Mouse (Mus musculus): ENCODE measurements around the gene Rasa1. TPM values are rescaled to one million over a fixed set of nuclear protein-coding genes. Genes with fewer than 3 reads are reported as not detected.

Rasa1 gene
- 10 to 100 TPM; 56.2 to 57.0 TPM for total RNA-seq (2021)
- long read RNA-seq, experiment 1, full-length matches to known transcripts: 21 of 30 reads
- long read RNA-seq, experiment 1, partial matches to known transcripts: 4 of 30 reads
- long read RNA-seq, experiment 1, other reads (novel, unspliced or antisense): 5 of 30 reads
- long read RNA-seq, experiment 2, full-length matches to known transcripts: 15 of 22 reads
- long read RNA-seq, experiment 2, partial matches to known transcripts: 1 of 22 reads
- long read RNA-seq, experiment 2, other reads (novel, unspliced or antisense): 6 of 22 reads

DNA sequence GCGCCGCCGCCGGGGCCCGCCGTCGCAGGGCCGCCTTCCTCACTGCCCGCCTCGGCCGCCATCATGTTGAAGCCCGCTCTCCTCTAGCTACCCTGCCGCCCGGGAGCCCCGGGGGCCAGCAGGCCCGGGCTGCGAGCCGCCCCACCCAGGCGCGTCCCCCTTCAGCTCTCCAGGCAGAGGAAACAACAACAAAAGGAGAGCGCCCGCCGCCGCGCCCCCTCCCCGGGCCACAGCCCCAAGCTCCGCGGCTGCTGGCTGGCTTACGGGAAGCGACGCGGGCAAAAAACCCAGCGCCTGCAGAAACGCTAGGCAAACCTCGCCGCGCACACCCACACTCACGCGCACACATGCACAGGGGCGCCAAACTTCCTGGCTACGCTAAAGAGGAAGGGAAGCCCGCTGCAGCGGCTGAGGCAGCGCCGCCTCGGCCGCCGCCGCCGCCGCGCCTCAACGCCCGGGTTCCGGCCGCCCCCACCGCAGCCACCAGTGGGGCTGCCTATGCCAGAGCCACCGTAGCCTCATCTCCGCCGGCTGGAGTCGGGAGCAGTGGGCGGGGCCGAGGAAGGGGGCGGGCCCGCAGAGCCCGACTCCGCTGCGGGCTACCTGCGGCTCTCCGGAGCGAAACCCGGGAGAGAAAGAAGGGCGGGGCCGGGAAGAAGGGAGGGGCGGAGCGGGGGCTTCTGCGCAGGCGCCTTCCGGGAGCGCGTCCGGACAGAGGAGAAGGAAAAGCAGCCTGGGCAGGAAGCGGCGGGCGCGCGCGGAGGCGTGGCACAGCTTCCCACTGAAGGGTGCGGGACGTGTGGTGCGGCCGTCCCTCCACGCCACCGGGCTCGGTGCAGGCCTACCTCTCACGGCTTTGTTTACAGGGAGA is at the start of gene Rasa1:
Gene Rasa1, minus strand, starts transcription at position 288 of the 871 bp plus-strand sequence.
- peak; percentile 90 to 95 for DNase-seq (ENCODE audit: low spot score in 2 of 2)

DNA sequence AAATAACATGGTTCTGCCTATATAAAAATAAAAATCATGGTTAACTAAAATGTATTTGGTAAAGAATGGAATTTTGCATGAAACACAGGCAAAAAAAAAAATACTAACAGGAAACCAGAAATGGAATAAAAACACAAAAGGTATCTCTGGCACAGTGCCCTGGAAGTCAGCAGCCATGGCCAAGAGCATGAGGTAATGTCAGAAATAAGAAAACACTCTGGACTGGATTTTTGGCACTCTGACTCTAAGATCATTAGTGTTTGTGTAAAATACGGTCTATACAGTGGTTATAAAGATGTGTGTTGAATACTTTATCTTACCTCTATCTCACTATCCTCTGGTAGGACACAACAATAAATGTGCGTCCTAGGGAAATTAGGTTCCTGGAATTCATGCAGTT is 22.6 kb upstream of the Rasa1 start:
- no peak for DNase-seq (ENCODE audit: low spot score in 2 of 2)

DNA sequence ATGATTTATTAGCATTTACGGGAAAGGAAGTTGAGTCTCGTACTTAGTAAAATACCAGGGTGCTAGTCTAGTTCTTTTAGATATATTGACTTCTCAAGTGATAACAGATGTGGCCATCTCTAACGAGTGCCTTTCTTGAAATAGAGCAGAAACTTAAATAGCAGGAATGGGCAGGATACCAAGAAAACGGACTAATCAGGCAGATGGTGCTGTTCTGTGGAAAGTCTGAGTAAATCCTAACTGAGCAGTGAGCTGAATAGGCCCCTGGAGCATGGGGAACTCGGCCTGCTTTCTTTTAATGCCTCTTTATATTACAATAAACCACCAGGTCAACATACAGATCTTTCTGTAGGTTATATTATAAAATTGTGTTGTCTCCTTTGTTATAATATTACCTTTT is 22.0 kb upstream of the Rasa1 start:
- DNase-seq (ENCODE audit: low spot score in 2 of 2): peak; percentile 35 to 46

DNA sequence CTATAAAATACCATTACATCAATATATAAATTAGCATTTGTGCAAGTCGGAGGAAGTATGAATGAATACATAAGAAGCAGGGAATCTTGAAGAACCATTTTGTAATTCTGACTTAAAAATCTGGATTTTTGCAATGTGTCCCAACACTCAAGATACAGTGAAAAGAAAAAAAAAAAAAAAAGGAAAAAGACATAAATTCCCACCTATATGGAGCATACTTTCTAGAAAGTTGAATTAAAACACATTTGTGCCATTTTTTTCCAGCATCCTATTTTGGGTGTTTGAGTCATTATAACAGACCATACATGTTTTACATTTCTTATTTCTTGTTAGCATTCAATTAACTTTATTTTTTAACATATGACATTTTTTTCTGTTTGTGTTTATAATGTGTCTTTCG is 21.6 kb upstream of the Rasa1 start:
- DNase-seq (ENCODE audit: low spot score in 2 of 2): no peak

DNA sequence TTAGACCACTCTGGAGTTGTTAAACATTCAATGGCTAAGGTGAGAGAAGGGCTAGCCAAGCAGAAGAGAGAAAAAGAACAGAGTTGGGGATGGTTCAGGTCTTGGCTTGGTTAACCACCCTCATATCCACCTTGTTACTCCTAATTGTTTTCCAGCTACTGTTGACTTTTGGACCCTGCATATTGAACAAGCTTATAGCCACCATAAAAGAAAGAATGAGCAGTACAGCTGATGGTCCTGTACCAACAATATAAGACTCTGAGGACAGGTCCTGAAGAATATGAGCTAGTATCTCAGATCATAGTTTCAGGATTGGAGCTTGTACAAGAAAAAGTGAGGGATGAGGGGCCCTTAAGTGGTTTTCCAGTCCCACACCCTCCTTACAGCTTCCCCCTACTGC is 17.1 kb upstream of the Rasa1 start:
- DNase-seq (ENCODE audit: low spot score in 2 of 2): no peak

DNA sequence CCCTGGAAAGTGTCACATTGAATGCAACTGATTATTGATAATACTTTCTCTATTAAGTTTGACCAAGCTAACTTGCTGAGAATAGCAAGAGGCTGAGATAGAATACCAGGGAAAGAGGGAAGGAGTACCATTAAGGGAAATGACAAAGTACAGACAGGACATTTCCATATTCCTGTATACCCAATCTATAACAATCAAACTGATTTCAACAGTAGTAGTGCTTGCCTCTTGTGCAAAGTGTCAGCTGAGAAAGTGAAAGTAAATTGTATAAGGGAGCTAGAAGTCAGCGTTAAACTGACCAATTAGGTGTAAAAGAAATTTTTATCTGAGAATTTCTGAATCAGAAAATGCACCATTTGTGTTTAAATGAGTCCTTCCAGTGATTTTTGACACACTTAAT is 1.7 kb upstream of the Rasa1 start:
- no peak for DNase-seq (ENCODE audit: low spot score in 2 of 2)

DNA sequence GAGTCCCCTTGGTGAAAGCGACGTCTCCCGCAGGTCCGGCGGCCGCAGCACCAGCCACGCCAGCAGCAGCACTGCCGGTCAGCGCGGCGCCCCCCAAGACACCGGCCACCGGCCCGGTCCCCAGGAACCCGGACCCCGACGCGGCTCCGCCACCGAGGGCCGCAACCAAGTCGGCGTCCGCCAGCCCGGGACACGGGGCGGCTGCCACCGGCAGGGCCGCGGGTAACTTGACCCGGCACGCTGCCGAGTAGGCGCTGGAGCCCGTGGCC is 422 bp downstream of the Rasa1 start:
- DNase-seq (ENCODE audit: low spot score in 2 of 2): no peak

DNA sequence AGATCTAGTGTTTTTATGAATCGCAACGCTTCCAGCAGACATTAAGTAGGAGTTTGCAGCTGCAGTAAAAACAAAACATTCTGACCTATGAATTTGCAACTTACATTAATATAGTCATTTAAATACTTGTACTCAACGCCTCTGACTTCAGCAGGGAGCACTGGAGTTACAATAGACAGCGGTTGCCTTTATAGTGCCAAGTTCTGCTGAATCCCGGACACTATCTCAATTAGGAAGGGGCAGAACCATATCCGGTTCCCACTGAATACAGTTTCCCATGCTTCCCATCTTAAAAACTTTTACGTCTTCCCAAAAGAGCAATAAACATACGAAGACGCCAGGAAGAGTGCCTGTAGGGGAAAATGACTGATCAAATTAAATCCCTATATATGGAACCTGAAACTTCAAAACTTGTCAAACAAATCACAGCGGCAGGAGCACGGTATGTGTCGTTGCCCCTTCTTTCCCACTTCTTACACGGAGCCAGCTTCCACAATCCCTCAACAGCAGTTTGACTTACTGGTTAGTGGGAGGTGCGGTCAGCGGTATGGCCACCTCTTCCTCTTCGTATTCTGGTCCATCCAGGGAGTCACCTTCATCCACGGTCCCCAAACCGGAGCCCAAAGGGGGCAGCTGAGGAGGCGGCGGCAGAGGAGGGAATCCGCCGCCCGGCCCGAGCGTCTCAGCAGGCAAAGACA is 905 bp downstream of the Rasa1 start:
- DNase-seq (ENCODE audit: low spot score in 2 of 2): peak; percentile 25 to 29

DNA sequence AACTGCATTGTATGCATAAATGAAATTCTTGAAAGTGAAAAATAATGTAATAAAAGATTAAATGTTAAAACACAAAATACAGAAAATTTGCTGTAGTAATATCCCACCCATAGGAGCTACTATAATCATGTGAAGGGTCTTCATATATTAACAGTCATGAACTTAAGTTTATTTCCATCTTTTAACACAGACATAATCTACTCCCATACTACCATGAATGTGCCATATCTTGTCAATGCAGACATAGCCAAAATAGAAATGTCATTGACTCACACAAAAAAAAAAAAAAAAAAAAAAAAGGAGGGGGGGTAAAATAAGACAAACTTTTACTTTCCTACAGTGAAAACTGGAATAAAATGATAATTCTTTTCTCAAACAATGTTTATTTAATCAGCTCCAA is 6.3 kb downstream of the Rasa1 start:
- no peak for DNase-seq (ENCODE audit: low spot score in 2 of 2)

DNA sequence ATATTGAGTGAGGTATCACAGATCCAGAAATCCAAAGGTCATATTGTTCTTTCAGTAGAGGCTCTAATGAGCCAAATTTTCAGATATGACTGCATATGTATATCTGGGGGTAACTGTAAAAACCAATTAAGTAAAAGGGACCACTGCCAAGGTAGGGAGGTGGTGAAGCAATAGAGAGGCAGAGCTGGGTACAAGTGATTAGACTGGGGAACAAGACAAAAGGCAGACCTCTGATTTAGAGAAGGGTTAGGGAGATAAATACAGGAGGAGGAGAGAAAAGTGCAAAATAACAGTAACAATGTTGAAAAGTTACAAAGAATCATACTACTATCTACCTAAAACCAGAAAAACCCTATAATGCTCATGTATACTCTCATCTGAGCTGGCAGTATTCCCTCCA is 10.0 kb downstream of the Rasa1 start:
- DNase-seq (ENCODE audit: low spot score in 2 of 2): no peak

DNA sequence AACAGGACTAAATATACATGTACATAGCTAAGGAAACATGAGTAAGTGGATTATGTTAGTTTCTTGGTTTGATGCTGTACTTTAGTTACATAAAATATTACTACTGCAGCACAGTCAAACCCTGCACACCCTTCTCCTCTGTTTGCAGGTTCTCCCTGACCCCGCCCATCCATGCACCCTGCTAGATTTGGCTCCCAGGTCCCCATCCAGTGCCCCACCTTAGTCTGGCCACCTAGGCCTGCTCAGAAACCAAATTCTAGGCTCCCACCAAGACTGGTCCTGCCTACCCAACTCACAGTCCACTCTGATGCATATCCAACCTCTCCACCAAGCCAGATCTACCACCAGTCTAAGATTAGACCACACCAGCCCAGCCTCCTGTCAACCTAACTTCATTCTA is 14.4 kb downstream of the Rasa1 start:
- DNase-seq (ENCODE audit: low spot score in 2 of 2): no peak

DNA sequence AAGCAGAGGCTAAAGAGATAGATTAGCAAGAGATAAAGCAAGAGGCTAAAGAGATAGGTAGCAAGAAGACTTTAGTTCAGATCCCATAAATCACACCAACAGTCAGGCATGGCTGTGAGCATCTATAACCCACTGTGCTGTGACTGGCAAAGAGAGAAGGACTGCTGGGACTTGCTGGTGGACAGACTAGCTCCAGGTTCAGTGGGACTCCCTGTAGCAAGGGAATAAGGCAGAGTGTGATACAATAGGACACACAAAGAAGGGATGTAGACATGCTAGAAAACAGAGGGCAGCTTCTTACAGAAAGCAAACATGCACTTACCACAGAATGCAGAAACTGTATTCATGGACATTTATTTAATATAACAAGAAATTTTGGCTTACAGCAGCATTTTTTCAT is 15.1 kb downstream of the Rasa1 start:
- DNase-seq (ENCODE audit: low spot score in 2 of 2): no peak

DNA sequence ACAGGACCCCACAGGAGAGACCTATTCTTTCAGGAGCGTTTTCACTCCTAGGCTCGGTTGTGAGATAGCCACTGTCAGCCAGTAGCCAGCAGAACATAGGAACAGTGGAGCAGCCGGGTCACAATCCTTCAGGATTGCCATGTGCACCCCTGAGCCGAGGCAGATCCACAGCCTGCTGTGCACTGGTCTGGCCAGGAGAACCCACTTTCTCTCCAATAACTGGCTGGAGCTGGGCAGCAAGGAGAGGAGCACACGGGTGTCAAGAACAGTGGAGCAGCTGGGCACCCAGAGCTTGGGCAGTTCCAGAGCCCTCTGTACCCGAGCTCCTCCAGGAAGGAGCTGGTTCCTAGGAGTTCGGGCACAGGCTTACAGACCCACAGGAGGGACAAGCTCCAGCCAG is 50.2 kb downstream of the Rasa1 start:
- DNase-seq (ENCODE audit: low spot score in 2 of 2): no peak

DNA sequence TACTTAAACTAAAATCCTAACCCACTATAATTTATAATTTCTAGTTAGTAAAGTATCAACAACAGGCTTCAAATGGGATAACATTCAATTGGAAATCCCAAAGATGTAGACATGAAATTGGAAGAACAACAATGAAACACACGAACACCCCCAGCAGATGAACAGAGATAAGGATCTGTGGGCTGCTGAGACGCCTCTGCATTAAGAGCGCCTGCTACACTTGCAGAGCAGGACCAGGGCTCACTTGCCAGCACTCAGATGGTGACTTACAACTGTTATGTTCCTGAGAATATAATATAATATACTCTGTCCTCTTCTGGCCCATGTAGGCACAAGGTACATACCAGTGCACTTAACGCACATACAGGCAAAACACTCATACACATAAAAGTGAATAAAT is 70.3 kb downstream of the Rasa1 start:
- no peak for DNase-seq (ENCODE audit: low spot score in 2 of 2)

DNA sequence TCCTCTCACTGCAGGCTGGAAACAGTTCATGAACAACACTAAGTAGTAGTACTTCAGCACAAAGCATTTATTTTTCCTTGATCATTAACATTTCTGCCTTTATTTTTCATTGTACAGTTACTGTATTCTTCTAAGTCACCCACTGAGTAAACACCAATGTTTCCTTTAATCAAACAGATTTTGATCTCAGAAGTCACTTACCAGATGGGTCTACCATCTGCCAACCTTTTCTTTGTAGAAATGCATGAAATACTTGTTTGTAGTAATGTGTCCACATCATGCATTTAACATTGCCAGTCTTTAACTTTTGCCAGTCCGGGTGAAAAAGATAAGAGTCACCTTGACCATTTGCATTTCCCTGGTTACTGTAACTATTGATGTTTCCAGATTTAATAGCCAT is 78.6 kb downstream of the Rasa1 start:
- no peak for DNase-seq (ENCODE audit: low spot score in 2 of 2)

DNA sequence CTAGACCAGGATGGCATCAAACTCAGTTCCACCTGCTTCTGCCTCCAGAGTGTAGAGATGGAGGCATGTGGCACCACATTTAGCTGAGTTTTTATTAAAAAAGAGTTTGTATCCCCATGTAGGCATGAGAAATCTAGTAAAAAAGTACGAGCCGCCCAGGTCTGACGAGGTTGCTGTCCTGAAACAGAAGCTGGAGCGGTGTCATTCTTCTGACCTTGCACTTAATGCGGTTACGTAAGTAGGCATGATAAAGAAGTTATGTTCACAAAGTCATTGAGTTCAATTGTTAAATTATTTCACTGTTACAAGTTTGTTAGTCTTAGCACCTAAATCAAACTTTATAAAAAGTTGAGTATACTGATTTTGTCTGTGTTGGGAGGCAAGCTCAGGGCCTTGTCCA is 80.3 kb downstream of the Rasa1 start:
- DNase-seq (ENCODE audit: low spot score in 2 of 2): no peak

DNA sequence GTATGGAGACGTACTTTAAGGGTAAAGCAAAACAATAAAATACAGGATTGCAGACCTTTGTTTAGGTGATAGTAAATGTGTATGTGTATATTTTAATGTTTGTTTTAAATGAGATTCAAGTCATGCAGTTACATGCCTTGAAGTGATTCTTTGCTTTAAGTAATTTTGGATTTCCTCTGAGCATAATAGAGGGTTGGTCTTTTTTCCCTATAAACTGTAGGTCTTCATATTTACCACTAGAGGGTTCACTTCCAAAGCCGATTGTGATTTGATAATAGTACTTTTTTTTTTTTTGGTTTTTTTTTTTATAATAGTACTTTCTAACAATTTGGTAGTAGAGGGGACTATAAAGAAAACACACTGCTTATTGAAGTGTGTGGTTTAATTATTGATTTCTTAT is 81.4 kb downstream of the Rasa1 start:
- DNase-seq (ENCODE audit: low spot score in 2 of 2): no peak

DNA sequence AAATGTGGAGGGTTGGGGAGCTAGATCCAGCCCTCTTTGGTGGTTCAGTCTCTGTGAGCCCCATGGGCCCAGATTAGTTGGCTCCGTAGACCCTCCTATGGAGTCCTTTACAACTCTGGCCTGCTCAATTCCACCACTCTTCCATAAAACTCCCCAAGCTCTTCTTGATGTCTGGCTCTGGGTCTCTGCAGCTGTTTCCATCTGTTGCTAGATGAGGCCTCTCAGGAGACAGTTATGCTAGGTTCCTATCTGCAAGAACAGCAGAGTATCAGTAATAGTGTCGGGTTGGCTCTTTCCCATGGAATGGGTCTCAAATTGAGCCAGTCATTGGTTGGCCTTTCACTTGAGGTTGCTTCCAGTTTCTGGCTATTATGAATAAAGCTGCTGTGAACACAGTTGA is 97.7 kb downstream of the Rasa1 start:
- no peak for DNase-seq (ENCODE audit: low spot score in 2 of 2)

DNA sequence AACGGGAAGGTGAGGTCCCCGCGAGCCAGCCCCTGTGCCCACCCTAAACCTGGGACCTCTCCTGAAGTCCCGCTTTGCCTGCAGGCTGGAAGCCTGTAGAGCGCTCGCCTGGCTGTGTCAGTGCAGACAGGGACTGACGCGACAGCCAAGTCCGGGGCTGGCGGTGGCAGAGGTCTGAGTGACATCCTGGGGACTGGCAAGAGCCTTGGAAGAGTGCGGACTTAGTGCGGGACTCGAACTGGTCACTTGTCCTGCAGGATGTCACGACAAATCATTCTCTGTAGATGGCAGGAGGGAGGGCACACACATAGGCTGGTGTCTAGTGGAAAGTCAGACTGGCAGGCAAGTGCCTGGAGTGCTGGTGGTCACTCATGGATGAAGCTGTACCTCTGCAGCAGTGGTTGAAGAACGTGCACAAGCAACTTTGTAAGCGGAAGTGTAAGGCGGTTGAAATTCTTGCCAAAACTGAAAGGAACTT is 99.2 kb downstream of the Rasa1 start:
- peak in 1 of 2 experiments; percentile 40 for DNase-seq (ENCODE audit: low spot score in 2 of 2)

DNA sequence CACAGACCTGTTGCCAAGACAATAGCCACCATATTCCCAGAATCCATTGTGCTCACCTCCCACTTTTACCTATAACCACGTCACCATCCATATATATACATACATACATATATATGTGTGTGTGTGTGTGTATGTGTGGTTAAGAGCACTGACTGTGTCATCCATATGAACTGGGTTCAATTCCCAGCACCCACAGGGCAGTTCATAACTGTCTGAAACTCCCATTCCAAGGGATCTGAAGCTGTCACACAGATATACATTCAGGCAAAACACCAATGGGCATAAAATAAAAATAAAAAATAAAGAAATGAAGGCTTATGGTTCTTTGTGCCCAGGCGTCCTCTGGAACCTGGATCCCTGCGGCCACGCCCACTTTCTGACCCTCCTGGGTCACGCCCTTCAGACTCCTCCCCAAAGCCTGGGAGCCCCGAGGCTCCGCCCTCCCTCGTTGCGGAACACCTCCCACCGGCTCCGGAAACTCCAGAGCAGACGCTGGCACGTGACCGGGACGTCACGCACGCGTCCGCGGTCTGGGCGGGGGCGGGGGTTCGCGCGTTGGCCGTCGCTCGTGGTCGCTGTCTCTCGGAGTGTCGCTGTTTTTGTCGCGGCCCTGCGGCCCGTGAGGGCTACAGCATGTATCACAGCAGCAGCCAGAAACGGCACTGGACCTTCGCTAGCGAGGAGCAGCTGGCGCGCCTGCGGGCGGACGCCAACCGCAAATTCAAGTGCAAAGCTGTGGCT is 99.9 kb downstream of the Rasa1 start, which contains the start of gene Ccnh:
Gene Ccnh, plus strand, starts transcription at position 506 of the 741 bp plus-strand sequence.
- DNase-seq (ENCODE audit: low spot score in 2 of 2): peak; percentile 94 to 95

All from left cerebral cortex, adult 18-20 months (tissue).